Mouse (Mus musculus): ENCODE results near the gene Nudt5. TPM values are rescaled to one million over a fixed set of nuclear protein-coding genes. Genes with fewer than 3 reads are reported as not detected.

The Nudt5 gene
- total RNA-seq, 1 experiment, result 67.8 TPM

- DNase-seq (ENCODE audit: low read depth, low spot score), result no peak
- TF ChIP-seq MAFK (IDR thresholded peaks at IDR 0.05; ENCODE audit: insufficient read depth, low read depth, low read length) (no peak), ZC3H11A (IDR thresholded peaks at IDR 0.05; ENCODE audit: borderline replicate concordance, low read depth, low read length) (no peak), CHD2 (IDR thresholded peaks at IDR 0.05; ENCODE audit: low read depth, low read length) (no peak), ZNF384 (IDR thresholded peaks at IDR 0.05; ENCODE audit: low read depth, low read length) (no peak)
- H3K4me3 ChIP-seq (ENCODE audit: insufficient read depth in 1 of 2, low read depth in 1 of 2, low read length in 2 of 2, poor library complexity in 1 of 2, severe bottlenecking in 1 of 2), result no peak overlapping the region
- H3K9ac ChIP-seq (ENCODE audit: insufficient read depth, low read depth, low read length, poor library complexity, severe bottlenecking), result no peak overlapping the region
- peaks cover 12% of the 10 kb centered on the region; the same call in 1 of the 2 replicates for H3K36me3 ChIP-seq (ENCODE audit: control insufficient read depth, insufficient read depth, low read length, poor library complexity, severe bottlenecking)
- H3K9me3 ChIP-seq (ENCODE audit: control insufficient read depth, insufficient read depth, low read depth, low read length), result no peaks in the 10 kb centered on the region
- peaks cover under 1 to 5% of the 10 kb centered on the region in 2 experiments; a peak in 2 of 4 replicates for H3K4me1 ChIP-seq (ENCODE audit: control insufficient read depth in 2 of 2, insufficient read depth in 2 of 2, low read length in 2 of 2, poor library complexity in 1 of 2)
- in situ Hi-C loops (cut with MboI; ENCODE audit: low sequenced_read_pairs in 2 of 2, unreplicated experiment in 2 of 2), result no loop called here
- no peak overlapping the region for H3K27ac ChIP-seq (ENCODE audit: insufficient read depth, low read depth, low read length, poor library complexity, severe bottlenecking)
Measured at GRCm38 (mm10) chr2:5851116-5851515, 6.3 kb downstream of the Nudt5 start.

GRCm38 (mm10) chr2:5851866-5852265 lies 7.0 kb downstream of the Nudt5 start:
- no peak overlapping the region for H3K4me3 ChIP-seq (ENCODE audit: insufficient read depth in 1 of 2, low read depth in 1 of 2, low read length in 2 of 2, poor library complexity in 1 of 2, severe bottlenecking in 1 of 2)

GRCm38 (mm10) chr2:5862834-5863233 lies 18.0 kb downstream of the Nudt5 start, which contains the start of gene Gm13199:
Gm13199 (minus strand) TSS chr2:5862934.
- TF ChIP-seq HCFC1 (IDR thresholded peaks at IDR 0.05; ENCODE audit: borderline replicate concordance, insufficient read depth, low read length) (no peak), ZC3H11A (IDR thresholded peaks at IDR 0.05; ENCODE audit: borderline replicate concordance, low read depth, low read length) (no peak), CHD2 (IDR thresholded peaks at IDR 0.05; ENCODE audit: low read depth, low read length) (no peak), MAFK (IDR thresholded peaks at IDR 0.05; ENCODE audit: insufficient read depth, low read depth, low read length) (no peak), ZNF384 (IDR thresholded peaks at IDR 0.05; ENCODE audit: low read depth, low read length) (no peak)
- DNase-seq (ENCODE audit: low read depth, low spot score), result no peak
- H3K4me3 ChIP-seq (ENCODE audit: insufficient read depth in 1 of 2, low read depth in 1 of 2, low read length in 2 of 2, poor library complexity in 1 of 2, severe bottlenecking in 1 of 2), result no peak within 1 kb of the TSS
- H3K36me3 ChIP-seq (ENCODE audit: control insufficient read depth, insufficient read depth, low read length, poor library complexity, severe bottlenecking), result peaks cover 29% of the 10 kb centered on the region
- in situ Hi-C loops (cut with MboI; ENCODE audit: low sequenced_read_pairs in 2 of 2, unreplicated experiment in 2 of 2), result no loop called here
- H3K4me1 ChIP-seq (ENCODE audit: control insufficient read depth in 2 of 2, insufficient read depth in 2 of 2, low read length in 2 of 2, poor library complexity in 1 of 2), result no peaks in the 10 kb centered on the region
- H3K9me3 ChIP-seq (ENCODE audit: control insufficient read depth, insufficient read depth, low read depth, low read length), result no peaks in the 10 kb centered on the region
- no peak within 1 kb of the TSS for H3K27ac ChIP-seq (ENCODE audit: insufficient read depth, low read depth, low read length, poor library complexity, severe bottlenecking)
- H3K9ac ChIP-seq (ENCODE audit: insufficient read depth, low read depth, low read length, poor library complexity, severe bottlenecking), result no peak within 1 kb of the TSS

More at GRCm38 (mm10) chr2:5851866-5852265, 7.0 kb downstream of the Nudt5 start:
- no peak for TF ChIP-seq HCFC1 (IDR thresholded peaks at IDR 0.05; ENCODE audit: borderline replicate concordance, insufficient read depth, low read length)
- no peak for DNase-seq (ENCODE audit: low read depth, low spot score)
- peaks cover 0 to 5% of the 10 kb centered on the region in 2 experiments; a peak in 2 of 4 replicates for H3K4me1 ChIP-seq (ENCODE audit: control insufficient read depth in 2 of 2, insufficient read depth in 2 of 2, low read length in 2 of 2, poor library complexity in 1 of 2)
- H3K36me3 ChIP-seq (ENCODE audit: control insufficient read depth, insufficient read depth, low read length, poor library complexity, severe bottlenecking), result peaks cover 13% of the 10 kb centered on the region
- H3K9me3 ChIP-seq (ENCODE audit: control insufficient read depth, insufficient read depth, low read depth, low read length), result no peaks in the 10 kb centered on the region
- H3K9ac ChIP-seq (ENCODE audit: insufficient read depth, low read depth, low read length, poor library complexity, severe bottlenecking), result no peak overlapping the region
- H3K27ac ChIP-seq (ENCODE audit: insufficient read depth, low read depth, low read length, poor library complexity, severe bottlenecking), result no peak overlapping the region
- in situ Hi-C loops (cut with MboI; ENCODE audit: low sequenced_read_pairs in 2 of 2, unreplicated experiment in 2 of 2), result no loop called here

- no peak overlapping the region for H3K27ac ChIP-seq (ENCODE audit: insufficient read depth, low read depth, low read length, poor library complexity, severe bottlenecking)
- H3K4me3 ChIP-seq (ENCODE audit: insufficient read depth in 1 of 2, low read depth in 1 of 2, low read length in 2 of 2, poor library complexity in 1 of 2, severe bottlenecking in 1 of 2), result no peak overlapping the region
- in situ Hi-C loops (cut with MboI; ENCODE audit: low sequenced_read_pairs in 2 of 2, unreplicated experiment in 2 of 2), result no loop called here
- H3K9me3 ChIP-seq (ENCODE audit: control insufficient read depth, insufficient read depth, low read depth, low read length), result no peaks in the 10 kb centered on the region
- peaks cover 18% of the 10 kb centered on the region for H3K36me3 ChIP-seq (ENCODE audit: control insufficient read depth, insufficient read depth, low read length, poor library complexity, severe bottlenecking)
- no peaks in the 10 kb centered on the region for H3K4me1 ChIP-seq (ENCODE audit: control insufficient read depth in 2 of 2, insufficient read depth in 2 of 2, low read length in 2 of 2, poor library complexity in 1 of 2)
- H3K9ac ChIP-seq (ENCODE audit: insufficient read depth, low read depth, low read length, poor library complexity, severe bottlenecking), result no peak overlapping the region
- TF ChIP-seq CHD2 (IDR thresholded peaks at IDR 0.05; ENCODE audit: low read depth, low read length) (no peak), MAFK (IDR thresholded peaks at IDR 0.05; ENCODE audit: insufficient read depth, low read depth, low read length) (no peak), ZNF384 (IDR thresholded peaks at IDR 0.05; ENCODE audit: low read depth, low read length) (no peak), HCFC1 (IDR thresholded peaks at IDR 0.05; ENCODE audit: borderline replicate concordance, insufficient read depth, low read length) (no peak), ZC3H11A (IDR thresholded peaks at IDR 0.05; ENCODE audit: borderline replicate concordance, low read depth, low read length) (no peak)
- no peak for DNase-seq (ENCODE audit: low read depth, low spot score)
Measured at GRCm38 (mm10) chr2:5867681-5868080, 22.9 kb downstream of the Nudt5 start.

- in situ Hi-C loops (cut with MboI; ENCODE audit: low sequenced_read_pairs in 2 of 2, unreplicated experiment in 2 of 2), result no loop called here
- no peak for DNase-seq (ENCODE audit: low read depth, low spot score)
- Histone ChIP-seq H3K4me3 (ENCODE audit: insufficient read depth in 1 of 2, low read depth in 1 of 2, low read length in 2 of 2, poor library complexity in 1 of 2, severe bottlenecking in 1 of 2) (no peak overlapping the region), H3K9me3 (ENCODE audit: control insufficient read depth, insufficient read depth, low read depth, low read length) (no peaks in the 10 kb centered on the region), H3K27ac (ENCODE audit: insufficient read depth, low read depth, low read length, poor library complexity, severe bottlenecking) (no peak overlapping the region), H3K4me1 (ENCODE audit: control insufficient read depth in 2 of 2, insufficient read depth in 2 of 2, low read length in 2 of 2, poor library complexity in 1 of 2) (peaks cover 0 to 2% of the 10 kb centered on the region in 2 experiments; a peak in 1 of 4 replicates), H3K9ac (ENCODE audit: insufficient read depth, low read depth, low read length, poor library complexity, severe bottlenecking) (no peak overlapping the region), H3K36me3 (ENCODE audit: control insufficient read depth, insufficient read depth, low read length, poor library complexity, severe bottlenecking) (peaks cover 16% of the 10 kb centered on the region)
- no peak for TF ChIP-seq ZC3H11A (IDR thresholded peaks at IDR 0.05; ENCODE audit: borderline replicate concordance, low read depth, low read length)
- TF ChIP-seq ZNF384 (IDR thresholded peaks at IDR 0.05; ENCODE audit: low read depth, low read length), result no peak
- TF ChIP-seq HCFC1 (IDR thresholded peaks at IDR 0.05; ENCODE audit: borderline replicate concordance, insufficient read depth, low read length), result no peak
- TF ChIP-seq CHD2 (IDR thresholded peaks at IDR 0.05; ENCODE audit: low read depth, low read length), result no peak
- no peak for TF ChIP-seq MAFK (IDR thresholded peaks at IDR 0.05; ENCODE audit: insufficient read depth, low read depth, low read length)
Measured at GRCm38 (mm10) chr2:5869746-5870145, 24.9 kb downstream of the Nudt5 start.

All from ES-E14 (cell line).